Mouse (Mus musculus): ENCODE measurements around the gene Fam19a5.

DNA sequence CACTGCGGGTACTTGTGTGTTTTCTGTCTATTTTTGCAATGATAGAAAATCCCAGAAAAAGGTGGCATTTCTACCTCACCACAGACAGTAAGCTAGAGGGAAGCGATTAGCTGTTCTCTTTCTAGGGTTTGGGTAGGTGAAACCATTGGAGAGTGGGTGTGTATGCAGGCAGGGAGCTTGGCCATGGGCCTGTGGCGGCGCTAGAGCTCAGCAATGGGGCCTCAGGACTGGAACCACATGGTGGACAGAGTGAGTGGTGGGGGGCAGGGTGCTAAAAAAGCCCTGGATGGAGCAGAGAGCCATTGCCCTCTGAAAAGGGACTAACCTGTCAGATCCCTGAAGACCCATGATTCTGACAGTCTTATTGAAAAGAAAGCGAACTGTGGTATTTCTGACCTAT is 6.7 kb downstream of the Fam19a5 start:
- no peak for TF ChIP-seq CTCF (IDR thresholded peaks at IDR 0.05)
- no peak for TF ChIP-seq EP300 (IDR thresholded peaks at IDR 0.05)

Data from lung, postnatal 0 days (tissue).